Mouse (Mus musculus): Measurements from ENCODE around the gene Ubxn11.

The Ubxn11 gene

GRCm38 (mm10) chr4:134090521-134091224 lies 11.7 kb upstream of the Ubxn11 start:
- DNase-seq (ENCODE audit: low read depth, low spot score): no peak

DNA sequence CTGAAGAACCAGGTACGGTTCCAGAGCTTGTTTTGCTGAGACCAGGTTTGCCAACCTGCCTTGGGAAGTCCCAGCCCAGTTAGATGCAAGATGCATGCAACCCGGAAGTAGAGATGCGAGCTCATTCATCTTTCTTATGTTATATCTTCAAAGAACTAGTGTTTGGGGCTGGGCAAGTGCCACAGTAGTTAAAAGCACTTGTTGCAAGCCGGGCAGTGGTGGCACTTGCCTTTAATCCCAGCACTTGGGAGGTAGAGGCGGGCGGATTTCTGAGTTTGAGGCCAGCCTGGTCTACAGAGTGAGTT lies 11.2 kb upstream of the Ubxn11 start:
- no peak for DNase-seq (ENCODE audit: low read depth, low spot score)

DNA sequence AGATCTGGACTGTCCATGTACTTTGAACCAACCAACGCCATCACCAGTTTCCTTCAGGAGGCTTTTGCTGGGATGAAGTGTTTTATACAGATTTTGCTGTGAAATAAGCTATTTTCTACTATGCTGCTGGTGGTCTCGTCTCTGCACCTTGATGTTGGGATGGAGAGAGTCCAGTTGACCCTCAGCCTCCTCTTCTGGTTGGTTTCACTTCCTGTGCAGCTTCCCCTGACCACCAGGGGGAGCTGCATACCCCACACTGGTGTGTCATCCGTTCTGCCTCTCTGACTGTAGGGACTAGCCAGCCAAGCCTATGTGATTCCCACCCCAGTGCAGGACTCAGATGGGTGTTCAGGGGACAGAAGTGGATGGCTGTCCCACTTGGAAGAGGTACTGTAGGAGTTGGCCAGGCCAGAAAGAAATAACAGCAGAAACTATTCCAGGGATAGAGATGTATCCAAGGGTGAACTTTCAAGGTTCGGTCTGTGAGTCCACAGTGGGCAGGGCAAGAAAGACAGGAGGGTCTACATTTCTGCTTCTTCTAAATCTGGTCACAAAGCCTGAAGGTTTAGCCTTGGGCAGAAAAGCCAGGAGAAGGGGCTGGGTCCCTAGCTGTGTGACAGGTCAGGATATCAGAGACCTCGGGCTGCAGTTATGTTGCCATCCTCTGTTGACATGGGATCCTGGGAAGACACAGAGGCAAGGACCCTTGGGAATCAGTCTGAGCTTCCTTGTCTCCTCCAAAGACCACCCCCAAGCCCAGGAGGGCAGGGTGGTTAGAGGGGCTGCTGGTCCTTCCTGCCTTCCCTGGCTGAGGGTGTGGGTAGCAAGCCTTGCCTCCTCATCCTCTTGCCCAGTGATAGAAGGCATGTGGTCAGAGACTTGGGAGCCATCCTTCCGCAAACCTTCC lies 9.7 kb upstream of the Ubxn11 start:
- peak; percentile 74 for DNase-seq (ENCODE audit: low read depth, low spot score)

- DNase-seq (ENCODE audit: low read depth, low spot score): peak; percentile 56
These were observed 8.3 kb upstream of the Ubxn11 start for GRCm38 (mm10) chr4:134094004-134094564.

GRCm38 (mm10) chr4:134094923-134095547 lies 7.3 kb upstream of the Ubxn11 start, which contains the start of gene Cd52:
Gene Cd52, minus strand, starts transcription at chr4:134095082.
- peak; percentile 92 for DNase-seq (ENCODE audit: low read depth, low spot score)

- DNase-seq (ENCODE audit: low read depth, low spot score): peak; percentile 50
These were observed 6.2 kb upstream of the Ubxn11 start for GRCm38 (mm10) chr4:134096120-134096519.

- peak; percentile 97 for DNase-seq (ENCODE audit: low read depth, low spot score)
These were observed 5.3 kb upstream of the Ubxn11 start for GRCm38 (mm10) chr4:134097015-134097608.

DNA sequence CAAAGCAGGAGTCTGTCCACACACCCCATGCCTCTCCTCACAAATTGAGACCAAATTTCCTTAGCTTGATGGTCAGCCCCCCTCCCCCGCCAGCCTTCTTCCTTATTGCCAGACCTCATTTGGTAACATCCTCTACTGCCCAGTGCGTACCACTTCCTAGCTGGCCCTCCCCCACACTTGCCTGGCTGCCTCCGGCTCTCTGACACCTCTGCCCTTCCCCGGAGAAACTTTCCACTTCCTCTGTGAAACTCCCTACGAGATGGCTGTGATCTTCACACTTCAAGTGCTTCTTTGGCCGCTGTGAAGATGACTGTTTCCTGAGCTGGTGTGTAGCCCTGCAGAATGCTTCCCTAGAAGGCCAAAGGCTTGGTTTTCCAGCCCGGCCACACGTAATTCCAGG lies 3.7 kb upstream of the Ubxn11 start:
- peak; percentile 95 for DNase-seq (ENCODE audit: low read depth, low spot score)

DNA sequence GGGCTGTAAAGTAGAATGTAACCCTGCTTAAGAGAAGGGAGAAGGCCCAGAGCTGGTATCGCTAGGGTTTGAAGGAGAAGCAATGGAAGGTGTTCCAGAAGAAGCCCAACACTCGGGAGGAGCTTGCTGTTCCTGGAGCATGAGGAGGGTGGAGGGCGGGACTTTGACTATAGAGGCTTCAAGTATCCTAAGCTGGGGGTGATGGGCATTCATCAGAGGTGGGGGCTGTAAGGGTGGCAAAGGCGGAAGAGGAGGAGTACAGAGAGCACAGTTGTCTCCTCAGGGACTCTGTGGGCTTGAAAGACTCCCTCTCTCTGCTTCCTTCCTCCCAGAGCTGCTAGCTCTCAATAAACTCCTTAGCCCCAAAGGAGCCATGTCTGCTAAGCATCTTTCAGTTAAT lies 2.1 kb upstream of the Ubxn11 start:
- DNase-seq (ENCODE audit: low read depth, low spot score): peak; percentile 8

DNA sequence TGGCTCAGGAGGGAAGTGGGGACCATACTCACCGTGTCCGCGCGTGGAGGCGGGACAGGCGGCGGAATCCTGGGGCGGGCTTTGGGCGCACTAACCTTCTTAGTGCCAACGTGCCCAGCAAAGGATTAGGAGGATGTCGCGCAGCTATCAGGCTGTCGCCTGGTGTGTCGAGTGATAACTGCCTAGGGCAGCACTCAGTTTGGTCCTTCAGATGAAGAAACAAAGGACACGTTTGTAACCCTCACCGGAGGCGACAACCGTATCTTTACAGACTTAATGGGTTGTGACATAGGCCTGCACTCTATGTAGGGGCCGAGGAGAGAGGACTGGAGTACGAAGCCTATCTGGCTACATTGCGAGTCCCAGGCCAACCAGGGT lies 361 bp downstream of the Ubxn11 start:
- DNase-seq (ENCODE audit: low read depth, low spot score): no peak

GRCm38 (mm10) chr4:134106105-134106504 lies 3.7 kb downstream of the Ubxn11 start:
- no peak for DNase-seq (ENCODE audit: low read depth, low spot score)

DNA sequence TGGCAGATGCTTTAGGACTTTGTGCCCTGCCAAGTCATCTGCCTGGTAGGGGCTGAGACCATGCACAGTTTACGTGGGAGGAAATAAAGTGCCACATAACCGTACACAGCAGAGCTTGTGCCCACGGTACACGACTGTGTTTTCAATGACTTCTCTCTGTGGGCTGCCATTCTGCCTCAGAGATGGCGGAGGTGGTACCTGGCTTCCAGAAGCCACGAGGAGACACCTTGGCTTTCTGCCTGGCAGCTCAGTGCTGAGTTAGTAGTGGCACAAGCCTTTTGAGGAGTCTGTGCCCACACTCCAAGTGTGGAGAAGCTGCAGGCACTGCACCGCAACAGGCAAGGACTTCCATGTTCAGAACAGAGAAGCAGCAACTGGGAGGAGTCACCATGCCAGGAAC lies 5.4 kb downstream of the Ubxn11 start:
- DNase-seq (ENCODE audit: low read depth, low spot score): no peak

DNA sequence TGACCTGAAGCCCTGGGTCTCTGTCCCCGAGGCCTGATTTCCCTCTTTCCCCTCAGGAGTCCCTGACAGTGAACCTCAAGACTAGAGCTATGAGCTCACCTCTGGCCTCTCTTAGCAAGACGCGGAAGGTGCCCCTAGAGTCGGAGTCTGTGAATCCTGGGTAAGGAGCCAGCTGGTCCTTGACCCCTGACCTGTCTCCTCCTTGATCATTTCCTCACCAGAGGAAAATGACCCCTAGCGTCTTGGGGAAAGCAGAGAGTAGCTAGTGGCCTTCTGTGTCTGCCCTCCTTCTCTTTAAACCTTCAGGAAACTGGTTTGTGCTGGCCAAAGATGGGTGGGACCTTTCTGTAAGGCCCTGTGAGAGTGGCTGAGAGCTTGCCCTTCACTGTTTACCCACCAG lies 5.8 kb downstream of the Ubxn11 start:
- no peak for DNase-seq (ENCODE audit: low read depth, low spot score)

DNA sequence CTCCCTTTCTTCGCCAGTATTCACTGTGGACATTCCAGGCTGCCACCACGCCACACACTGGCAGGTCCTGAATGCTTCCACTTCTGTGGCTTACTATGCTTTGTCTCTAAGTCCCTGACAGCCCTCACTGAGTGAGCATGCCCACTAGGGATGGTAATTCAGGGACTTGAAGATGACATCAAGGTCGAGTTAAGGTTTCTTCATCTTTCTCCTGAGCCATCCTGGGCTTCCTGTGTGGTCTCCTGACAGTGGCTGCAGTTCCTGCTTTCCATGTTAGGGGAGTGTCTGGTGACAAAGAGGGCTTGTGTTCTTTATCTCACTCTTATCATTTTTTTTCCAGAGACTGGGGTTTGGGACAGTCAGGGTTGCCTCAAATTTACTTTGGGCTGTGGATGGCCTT lies 8.3 kb downstream of the Ubxn11 start:
- DNase-seq (ENCODE audit: low read depth, low spot score): no peak

DNA sequence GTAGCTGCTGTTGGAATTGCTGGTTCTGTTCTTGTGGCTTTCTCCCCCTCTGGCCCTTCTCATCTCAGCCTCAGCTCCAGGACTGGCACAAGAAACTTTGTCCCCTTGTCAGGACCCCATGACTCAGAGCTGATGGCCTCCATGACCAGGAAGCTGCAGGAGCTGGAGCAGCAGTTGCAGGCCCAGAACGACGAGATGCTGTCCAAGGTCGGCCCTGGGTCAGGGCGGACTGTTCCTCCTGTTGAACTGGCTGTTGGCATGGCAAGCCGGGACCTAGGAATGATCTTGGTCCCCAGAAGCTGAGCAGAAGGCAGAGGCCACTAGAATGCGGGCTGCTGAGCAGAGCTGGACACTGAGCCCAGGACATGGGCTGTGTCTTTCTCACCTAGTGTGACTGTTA lies 10.0 kb downstream of the Ubxn11 start:
- DNase-seq (ENCODE audit: low read depth, low spot score): no peak

GRCm38 (mm10) chr4:134113356-134113994 lies 11.1 kb downstream of the Ubxn11 start:
- DNase-seq (ENCODE audit: low read depth, low spot score): no peak

DNA sequence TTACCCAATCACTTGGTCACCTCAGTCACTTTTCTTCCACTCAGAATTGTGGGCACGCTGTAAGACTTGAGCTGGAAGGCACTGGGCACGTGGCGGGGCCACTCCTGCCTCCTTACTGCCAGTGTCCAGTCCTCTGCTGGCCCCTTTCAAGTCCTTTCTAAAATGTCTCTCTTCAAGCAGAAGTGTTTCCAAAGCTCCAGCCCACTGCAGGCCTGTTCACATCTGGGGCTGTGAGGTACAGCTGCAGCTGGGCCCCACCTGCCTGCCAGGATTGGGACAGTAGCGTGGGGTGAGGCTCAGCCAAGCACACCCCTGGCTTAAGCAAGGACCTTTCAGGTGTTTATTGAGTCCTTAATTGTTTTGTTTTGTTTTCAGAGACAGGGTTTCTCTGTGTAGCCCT lies 11.7 kb downstream of the Ubxn11 start:
- peak; percentile 44 for DNase-seq (ENCODE audit: low read depth, low spot score)

DNA sequence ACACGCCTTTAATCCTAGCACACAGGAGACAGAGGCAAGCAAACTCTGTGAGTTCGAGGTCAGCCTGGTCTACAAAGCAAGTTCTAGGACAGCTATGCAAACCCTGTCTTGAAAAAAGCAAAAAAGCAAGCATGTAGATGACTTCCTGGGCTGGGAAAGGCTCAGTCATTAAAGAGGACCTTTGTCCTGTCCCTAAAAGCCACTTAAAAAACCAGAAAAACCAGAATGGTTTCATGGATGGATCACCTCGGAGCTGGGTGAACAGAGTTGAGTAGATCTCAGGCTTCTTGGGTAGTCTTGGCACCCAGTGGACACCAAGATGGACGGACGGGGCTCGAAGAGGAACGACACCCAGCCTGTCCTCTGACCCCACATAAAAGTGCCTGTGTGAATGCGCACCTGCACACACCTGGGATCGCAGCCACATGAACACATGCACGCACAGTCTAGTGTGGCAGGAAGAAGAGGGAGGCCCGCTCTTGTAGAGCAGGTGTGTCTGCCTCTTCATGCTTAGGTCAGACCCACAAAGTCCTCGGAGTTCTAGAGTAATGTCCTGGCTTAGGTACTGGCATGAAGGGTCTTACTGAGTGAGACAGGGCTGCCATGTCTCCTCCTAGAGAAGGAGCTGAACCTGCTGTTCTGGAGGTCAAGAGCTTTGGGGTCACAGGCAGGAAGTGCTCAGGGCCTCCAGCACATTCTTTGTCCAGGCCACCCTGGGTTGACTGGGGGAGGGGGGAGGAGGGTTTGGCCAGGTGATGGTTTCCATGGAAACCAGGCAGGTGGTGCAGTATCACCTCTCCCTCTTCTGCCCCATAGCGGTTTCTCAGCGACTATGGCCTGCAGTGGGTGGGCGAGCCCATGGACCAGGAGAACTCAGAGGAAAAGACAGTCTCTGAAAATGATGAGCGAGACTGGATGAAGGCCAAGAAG lies 13.1 kb downstream of the Ubxn11 start:
- DNase-seq (ENCODE audit: low read depth, low spot score): no peak

DNA sequence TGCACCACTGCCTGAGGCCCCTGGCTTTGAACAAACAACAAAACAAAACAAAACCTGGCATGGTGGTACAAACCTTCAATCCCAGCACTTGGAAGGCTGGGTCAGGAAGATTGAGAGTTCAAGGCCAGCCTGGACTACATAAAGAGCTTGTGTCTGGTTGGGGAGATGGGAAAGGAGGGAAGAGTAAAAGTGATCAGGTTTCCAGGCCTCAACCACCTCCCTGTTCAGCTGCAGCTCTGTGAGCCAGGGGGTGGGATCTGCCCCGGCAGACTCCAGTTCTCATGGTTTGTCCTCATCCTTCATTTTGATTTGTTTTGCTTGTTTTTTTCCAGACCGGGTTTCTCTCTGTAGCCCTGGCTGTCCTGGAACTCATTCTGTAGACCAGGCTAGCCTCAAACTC lies 14.1 kb downstream of the Ubxn11 start:
- DNase-seq (ENCODE audit: low read depth, low spot score): no peak

GRCm38 (mm10) chr4:134117012-134117411 lies 14.6 kb downstream of the Ubxn11 start:
- DNase-seq (ENCODE audit: low read depth, low spot score): no peak

All from A20 (cell line).